Mouse (Mus musculus) spleen, adult 2 months (tissue): Measurements from ENCODE around the gene Psme1. TPM values are rescaled to one million over a fixed set of nuclear protein-coding genes. Genes with fewer than 3 reads are reported as not detected.

ENCODE experiments used
- DNase-seq, 2 experiments: peaks; one replicate each; pipeline versions ENCODE4 v3.0.0 to v3.0.0-alpha.2; 2012 to 2021; ENCODE audit warnings: low spot score in 2 of 2, low read depth in 1 of 2
- H3K27ac ChIP-seq: fragments of 200-500 bp; 2 replicates; pipeline ENCODE4 v1.5.1; 2012; ENCODE audit warnings: low read length, inconsistent platforms; ENCODE audit not compliant: insufficient read depth
- H3K27me3 ChIP-seq: fragments of 200-500 bp; 2 replicates; pipeline ENCODE4 v1.6.1; 2012; ENCODE audit warnings: mild to moderate bottlenecking, moderate library complexity, low read length, inconsistent platforms; ENCODE audit not compliant: control insufficient read depth, insufficient read depth
- H3K36me3 ChIP-seq: fragments of 200-500 bp; 2 replicates; pipeline ENCODE4 v1.6.1; 2012; ENCODE audit warnings: mild to moderate bottlenecking, low read length, inconsistent platforms; ENCODE audit not compliant: control insufficient read depth, insufficient read depth
- H3K4me1 ChIP-seq: fragments of 200-500 bp; 2 replicates; pipeline ENCODE4 v1.6.1; 2011; ENCODE audit warnings: inconsistent platforms; ENCODE audit not compliant: control insufficient read depth, insufficient read depth, insufficient read length
- H3K4me3 ChIP-seq: fragments of 200-500 bp; 2 replicates; pipeline ENCODE4 v1.5.1; 2011; ENCODE audit warnings: mild to moderate bottlenecking, inconsistent platforms; ENCODE audit not compliant: insufficient read depth, insufficient read length; ENCODE audit errors: extremely low read depth
- CTCF ChIP-seq: fragments of 200-500 bp; IDR thresholded peaks from 2 replicates; pipeline ENCODE4 v1.5.1; 2011; ENCODE audit warnings: mild to moderate bottlenecking, inconsistent platforms; ENCODE audit not compliant: insufficient read depth, insufficient read length, insufficient replicate concordance; ENCODE audit errors: extremely low read depth
- POLR2A ChIP-seq: fragments of 200-500 bp; IDR thresholded peaks from 2 replicates; pipeline ENCODE4 v1.6.1; 2011; ENCODE audit warnings: low read depth, low read length, inconsistent platforms
- WGBS: fragments of 180-500 bp; shearing (Covaris S2); methylation state at CpG from one replicate; pipeline ENCODE4 v1.1.7; 2018; 5-methylcytosine and 5-hydroxymethylcytosine counted together
- polyA plus RNA-seq: library from polyadenylated mRNA; depleted of rRNA; stranded (reverse); fragments of >200 nt; gene quantifications from 2 replicates; pipeline ENCODE4 v1.2.3, GENCODE M21; 2012

The Psme1 gene
- polyA plus RNA-seq, 1 experiment = 101 TPM

DNA sequence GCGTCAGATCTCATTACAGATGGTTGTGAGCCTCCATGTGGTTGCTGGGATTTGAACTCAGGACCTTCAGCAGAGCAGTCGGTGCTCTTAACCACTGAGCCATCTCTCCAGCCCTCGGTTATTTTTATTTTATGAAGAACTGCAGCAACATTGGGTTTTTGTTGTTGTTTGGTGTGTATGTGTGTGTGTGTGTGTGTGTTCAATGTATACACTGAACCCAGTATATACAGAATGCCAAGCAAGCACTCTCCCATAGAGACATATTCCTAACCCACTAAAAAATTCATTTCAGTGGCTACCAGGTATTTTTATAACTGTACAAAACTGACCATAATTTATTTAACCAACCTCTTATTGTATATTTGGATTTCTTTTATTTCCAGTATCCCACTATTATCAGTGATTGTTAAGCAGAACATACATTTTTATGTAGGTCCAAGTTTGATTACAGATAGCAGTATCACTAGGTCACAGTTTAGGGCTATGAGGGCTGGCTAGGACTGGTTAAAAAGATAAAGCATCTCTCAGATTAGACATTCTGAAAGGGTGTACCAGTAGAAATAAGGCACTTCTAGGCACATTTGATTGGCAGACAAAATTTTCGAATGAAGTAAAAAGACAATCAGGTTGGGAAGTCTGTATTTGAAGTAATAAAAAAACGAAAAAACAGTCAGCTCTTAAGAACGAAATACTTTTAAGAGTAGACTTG, 19.0 kb upstream of the Psme1 start:
- DNase-seq = no peak
- Histone ChIP-seq H3K27ac (no peak overlapping the region), H3K36me3 (peaks cover 6% of the 10 kb centered on the region), H3K4me1 (peaks cover 7% of the 10 kb centered on the region; the same call in 1 of the 2 replicates), H3K27me3 (no peaks in the 10 kb centered on the region), H3K4me3 (peak overlapping the region; percentile 91; the same call in 1 of the 2 replicates)
- no peak for TF ChIP-seq POLR2A
- TF ChIP-seq CTCF = no peak
- whole genome bisulfite sequencing = 45% methylated on average over 6 of the region's 6 CpGs

DNA sequence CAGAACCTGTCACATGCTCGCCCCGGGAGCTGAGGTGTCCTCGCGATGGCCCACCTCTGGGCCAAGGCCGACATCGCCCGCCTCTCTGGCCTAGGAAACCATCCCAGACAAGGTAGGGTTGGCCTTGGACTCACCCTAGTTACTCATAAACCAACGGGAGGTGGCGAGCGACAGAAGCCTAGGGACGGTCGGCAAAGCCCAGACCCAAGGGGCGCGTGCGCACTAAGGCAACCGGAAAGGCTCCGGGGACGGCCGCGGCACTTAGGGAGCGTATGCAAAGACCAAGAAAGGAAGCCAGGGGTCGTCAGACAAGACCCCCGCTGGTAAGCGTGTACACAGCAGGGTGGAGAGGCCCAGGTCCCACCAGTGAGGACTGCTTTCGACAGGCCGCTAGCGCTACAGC, 18.1 kb upstream of the Psme1 start, which contains the start of gene Dcaf11:
Gene Dcaf11, plus strand, starts transcription at position 208 of the 403 bp plus-strand sequence.
- DNase-seq = peak; percentile 83 to 87
- H3K4me1 ChIP-seq = peaks cover 7% of the 10 kb centered on the region; the same call in 1 of the 2 replicates
- peaks cover 8% of the 10 kb centered on the region for H3K36me3 ChIP-seq
- WGBS = under 1% methylated on average over 27 of the region's 27 CpGs
- TF ChIP-seq POLR2A (peak; percentile 70), CTCF (no peak)
- H3K27me3 ChIP-seq = no peaks in the 10 kb centered on the region
- peak within 1 kb of the TSS; percentile 100 for H3K27ac ChIP-seq
- peak within 1 kb of the TSS; percentile 91 for H3K4me3 ChIP-seq

DNA sequence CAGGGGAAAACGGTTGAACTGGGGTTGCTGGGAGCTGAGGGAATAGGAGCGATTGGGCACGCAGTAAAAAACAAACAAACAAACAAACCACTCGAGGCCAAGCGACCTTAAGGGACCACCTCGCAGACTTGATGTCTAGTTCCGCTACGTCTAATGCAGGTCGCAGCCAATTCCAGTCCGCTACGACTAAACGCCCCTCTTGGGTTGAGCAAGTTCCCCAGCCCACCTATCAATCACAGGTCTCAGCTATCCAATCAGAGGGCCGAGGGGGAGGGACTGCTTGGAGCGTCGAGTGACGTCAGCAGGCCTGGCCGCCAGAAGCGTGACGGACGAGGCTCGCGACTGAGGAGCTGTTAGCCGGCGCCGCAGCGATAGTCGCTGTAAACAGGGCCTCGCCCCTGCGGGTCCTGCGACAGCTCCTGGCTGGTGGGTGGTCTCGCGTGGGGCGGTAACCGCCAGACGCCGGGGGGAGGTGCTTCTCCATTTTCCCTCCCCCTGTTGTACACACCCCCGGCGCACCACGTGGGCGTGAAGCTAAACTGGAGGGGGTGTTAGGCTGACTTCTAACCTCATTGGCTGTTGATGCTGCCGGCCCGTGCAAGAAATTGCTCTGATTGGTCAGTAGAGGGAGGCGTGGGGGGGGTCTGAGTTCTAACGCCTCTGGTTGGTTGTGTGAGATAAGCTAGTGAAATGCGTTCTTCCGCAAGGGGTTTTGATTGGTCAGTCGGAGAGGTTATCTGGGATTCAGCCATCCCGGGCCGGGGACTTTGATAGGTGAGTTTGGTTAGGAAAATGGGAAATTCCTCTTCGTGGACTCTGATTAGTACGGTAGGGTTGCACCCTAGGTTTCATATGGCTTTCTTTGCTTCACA, 17.5 kb upstream of the Psme1 start, which contains the start of gene A730061H03Rik:
Gene A730061H03Rik, minus strand, starts transcription at position 205 of the 872 bp plus-strand sequence.
- 1% methylated on average over 51 of the region's 51 CpGs for WGBS
- peak; percentile 96 to 99 for DNase-seq
- Histone ChIP-seq H3K36me3 (peaks cover 10% of the 10 kb centered on the region), H3K4me3 (peak within 1 kb of the TSS; percentile 91), H3K4me1 (peaks cover 7% of the 10 kb centered on the region; the same call in 1 of the 2 replicates), H3K27me3 (no peaks in the 10 kb centered on the region), H3K27ac (peak within 1 kb of the TSS; percentile 100)
- no peak for TF ChIP-seq CTCF
- peak; percentile 88 for TF ChIP-seq POLR2A

DNA sequence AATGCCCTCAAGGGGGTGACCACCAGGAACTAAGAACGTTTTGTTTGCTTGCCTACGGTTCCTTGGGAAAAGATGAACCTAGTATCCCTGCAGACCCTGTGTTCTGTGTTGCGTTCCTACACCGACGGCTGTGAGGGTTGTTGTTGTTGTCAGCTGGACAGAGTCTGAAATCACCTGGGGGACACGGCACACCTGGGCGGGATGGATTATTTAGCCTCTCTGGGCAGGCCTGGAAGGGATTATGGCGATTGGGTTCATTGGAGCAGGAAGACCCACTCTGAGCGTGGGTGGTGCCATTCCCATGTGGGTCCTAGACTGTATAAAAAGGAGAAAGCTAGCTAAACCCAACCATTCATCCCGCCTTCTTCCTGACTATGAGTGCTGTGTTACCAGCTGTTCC, 16.1 kb upstream of the Psme1 start:
- H3K36me3 ChIP-seq = peaks cover 21% of the 10 kb centered on the region
- DNase-seq = no peak
- 91% methylated on average over 10 of the region's 10 CpGs for WGBS
- no peaks in the 10 kb centered on the region for H3K27me3 ChIP-seq
- no peak overlapping the region for H3K4me3 ChIP-seq
- H3K27ac ChIP-seq = no peak overlapping the region
- peaks cover 7% of the 10 kb centered on the region; the same call in 1 of the 2 replicates for H3K4me1 ChIP-seq
- TF ChIP-seq POLR2A = no peak
- no peak for TF ChIP-seq CTCF

DNA sequence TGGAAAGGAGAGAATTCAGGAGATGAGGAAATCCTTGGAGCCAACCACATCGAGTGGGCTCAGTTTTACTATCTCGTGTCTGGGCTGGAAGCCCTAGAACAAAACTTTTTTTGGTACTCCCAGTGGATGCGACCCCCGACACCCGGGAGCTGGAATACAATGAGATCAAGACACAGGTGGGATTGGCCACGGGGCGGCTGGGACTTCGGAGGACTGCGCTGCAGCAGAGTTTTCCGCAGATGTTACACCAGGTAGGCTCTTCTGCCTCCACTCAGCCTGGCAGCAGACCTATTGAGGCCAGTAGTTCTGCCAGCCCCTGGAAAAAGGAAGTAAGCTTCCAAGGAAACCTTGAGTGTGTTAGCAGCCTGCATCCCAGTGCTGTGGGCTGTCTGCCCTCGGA, 14.7 kb upstream of the Psme1 start:
- Histone ChIP-seq H3K27me3 (no peaks in the 10 kb centered on the region), H3K4me3 (no peak overlapping the region), H3K36me3 (peaks cover 29% of the 10 kb centered on the region), H3K27ac (no peak overlapping the region), H3K4me1 (peaks cover 5% of the 10 kb centered on the region; the same call in 1 of the 2 replicates)
- TF ChIP-seq CTCF (no peak), POLR2A (no peak)
- no peak for DNase-seq
- WGBS = 92% methylated on average over 11 of the region's 11 CpGs

DNA sequence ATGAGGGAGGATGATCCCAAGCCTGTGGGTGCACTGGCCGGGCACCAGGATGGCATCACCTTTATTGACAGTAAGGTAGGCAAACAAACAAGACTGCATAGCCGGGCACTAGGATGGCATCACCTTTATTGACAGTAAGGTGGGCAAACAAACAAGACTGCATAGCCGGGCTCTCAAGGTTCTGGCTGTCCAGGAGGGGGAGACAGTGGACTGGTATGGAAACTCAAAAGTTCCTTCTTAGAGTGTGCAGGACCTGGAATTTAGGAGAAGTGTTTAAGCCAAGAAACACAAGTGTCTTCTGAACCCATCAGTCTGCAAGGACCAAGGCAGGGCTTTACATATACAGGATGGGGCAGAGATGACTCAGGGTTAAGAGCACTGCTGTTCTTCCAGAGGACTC, 12.2 kb upstream of the Psme1 start:
- Histone ChIP-seq H3K27ac (no peak overlapping the region), H3K4me1 (peaks cover 5% of the 10 kb centered on the region; the same call in 1 of the 2 replicates), H3K27me3 (no peaks in the 10 kb centered on the region), H3K4me3 (no peak overlapping the region), H3K36me3 (peaks cover 42% of the 10 kb centered on the region)
- TF ChIP-seq CTCF (no peak), POLR2A (no peak)
- 87% methylated on average over 3 of the region's 3 CpGs for WGBS
- no peak for DNase-seq
